Mouse (Mus musculus) liver, adult 2 months (tissue): Measurements from ENCODE around the gene Zfp869. TPM values are rescaled to one million over a fixed set of nuclear protein-coding genes. Genes with fewer than 3 reads are reported as not detected.
"Not testable (repeated sequence)": the region's sequence is repeated elsewhere in the genome, so short reads cannot be mapped to it uniquely, and the experiment has no call there.

Experiments used
- DNase-seq: peaks from one replicate; pipeline ENCODE4 v3.0.0-alpha.2; 2011; ENCODE audit warnings: low read depth, low spot score; ENCODE audit errors: extremely low read depth
- H3K27ac ChIP-seq: fragments of 200-500 bp; replicated peaks from 2 replicates; pipeline ENCODE4 v1.5.1; 2012; ENCODE audit warnings: low read depth, mild to moderate bottlenecking, control low read depth, inconsistent platforms, low read length; ENCODE audit not compliant: insufficient read depth
- H3K27me3 ChIP-seq: fragments of 200-500 bp; 2 replicates; pipeline ENCODE4 v1.6.1; 2012; ENCODE audit warnings: mild to moderate bottlenecking, moderate library complexity, low read length, inconsistent platforms; ENCODE audit not compliant: control insufficient read depth, insufficient read depth
- H3K36me3 ChIP-seq: fragments of 200-500 bp; 2 replicates; pipeline ENCODE4 v1.6.1; 2012; ENCODE audit warnings: low read length, inconsistent platforms; ENCODE audit not compliant: control insufficient read depth, insufficient read depth
- H3K4me1 ChIP-seq: fragments of 200-500 bp; 2 replicates; pipeline ENCODE4 v1.6.1; 2011; ENCODE audit warnings: low read length; ENCODE audit not compliant: control insufficient read depth, insufficient read depth
- H3K4me3 ChIP-seq: fragments of 200-500 bp; 2 replicates; pipeline ENCODE4 v1.5.1; 2011; ENCODE audit warnings: low read depth, mild to moderate bottlenecking, control low read depth, low read length, moderate library complexity; ENCODE audit not compliant: insufficient read depth
- H3K79me2 ChIP-seq: fragments of 200-500 bp; 2 replicates; pipeline ENCODE4 v1.6.1; 2012; ENCODE audit warnings: inconsistent platforms, mild to moderate bottlenecking, low read length, moderate library complexity; ENCODE audit not compliant: control insufficient read depth, insufficient read depth
- H3K9ac ChIP-seq: fragments of 200-500 bp; 2 replicates; pipeline ENCODE4 v1.6.1; 2012; ENCODE audit warnings: low read depth, mild to moderate bottlenecking, control low read depth, inconsistent platforms, low read length
- CTCF ChIP-seq: fragments of 200-500 bp; IDR thresholded peaks from 2 replicates; pipeline ENCODE4 v1.5.1; 2011; ENCODE audit warnings: low read depth, low read length, control low read depth
- POLR2A ChIP-seq: fragments of 200-500 bp; IDR thresholded peaks from 2 replicates; pipeline ENCODE4 v1.6.1; 2011; ENCODE audit warnings: low read length, control low read depth; ENCODE audit not compliant: insufficient read depth; ENCODE audit errors: extremely low read depth
- WGBS: fragments of 180-500 bp; shearing (Covaris S2); methylation state at CpG from one replicate; pipeline ENCODE4 v1.1.7; 2018; 5-methylcytosine and 5-hydroxymethylcytosine counted together
- polyA plus RNA-seq: library from polyadenylated mRNA; depleted of rRNA; stranded (reverse); fragments of >200 nt; gene quantifications from 2 replicates; pipeline ENCODE4 v1.2.3, GENCODE M21; 2012
- total RNA-seq: library from RNA; depleted of rRNA; stranded (reverse); fragments of >200 nt; gene quantifications from 2 replicates; pipeline ENCODE4 v1.2.3, GENCODE M21; 2014

Zfp869 gene
- total and polyA plus RNA-seq, 2 experiments, result 1.8 to 17.4 TPM

DNA sequence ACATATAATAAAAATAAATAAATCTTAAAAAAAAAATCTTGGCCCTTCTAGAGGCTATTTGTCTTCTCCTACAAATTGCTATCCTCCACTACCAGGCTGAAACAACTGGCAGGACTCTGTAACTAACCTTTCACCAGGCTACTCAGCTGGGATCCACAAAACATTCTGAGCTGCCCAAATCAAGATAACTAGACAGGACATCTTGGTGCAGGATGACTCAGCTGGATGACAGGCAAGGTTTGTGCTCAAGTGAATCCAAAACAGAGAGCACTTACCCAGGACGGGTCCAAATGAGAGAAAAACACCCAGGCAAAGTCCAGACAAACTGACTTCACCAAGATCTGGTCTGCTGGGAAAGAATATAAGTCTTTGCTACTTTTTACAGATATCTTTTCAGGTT, 25.0 kb upstream of the Zfp869 start:
- TF ChIP-seq POLR2A (no peak), CTCF (no peak)
- Histone ChIP-seq H3K79me2 (no peaks in the 10 kb centered on the region), H3K4me3 (no peak overlapping the region), H3K27ac (no peak overlapping the region), H3K27me3 (no peaks in the 10 kb centered on the region), H3K36me3 (no peaks in the 10 kb centered on the region), H3K9ac (no peak overlapping the region), H3K4me1 (no peaks in the 10 kb centered on the region)
- WGBS, result 66% methylated on average over 1 of the region's 1 CpGs
- no peak for DNase-seq

- Histone ChIP-seq H3K27ac (no peak overlapping the region), H3K27me3 (no peaks in the 10 kb centered on the region)
- WGBS, result 27% methylated on average over 5 of the region's 5 CpGs
Observed at GRCm38 (mm10) chr8:69717232-69717580, 6.7 kb upstream of the Zfp869 start.

DNA sequence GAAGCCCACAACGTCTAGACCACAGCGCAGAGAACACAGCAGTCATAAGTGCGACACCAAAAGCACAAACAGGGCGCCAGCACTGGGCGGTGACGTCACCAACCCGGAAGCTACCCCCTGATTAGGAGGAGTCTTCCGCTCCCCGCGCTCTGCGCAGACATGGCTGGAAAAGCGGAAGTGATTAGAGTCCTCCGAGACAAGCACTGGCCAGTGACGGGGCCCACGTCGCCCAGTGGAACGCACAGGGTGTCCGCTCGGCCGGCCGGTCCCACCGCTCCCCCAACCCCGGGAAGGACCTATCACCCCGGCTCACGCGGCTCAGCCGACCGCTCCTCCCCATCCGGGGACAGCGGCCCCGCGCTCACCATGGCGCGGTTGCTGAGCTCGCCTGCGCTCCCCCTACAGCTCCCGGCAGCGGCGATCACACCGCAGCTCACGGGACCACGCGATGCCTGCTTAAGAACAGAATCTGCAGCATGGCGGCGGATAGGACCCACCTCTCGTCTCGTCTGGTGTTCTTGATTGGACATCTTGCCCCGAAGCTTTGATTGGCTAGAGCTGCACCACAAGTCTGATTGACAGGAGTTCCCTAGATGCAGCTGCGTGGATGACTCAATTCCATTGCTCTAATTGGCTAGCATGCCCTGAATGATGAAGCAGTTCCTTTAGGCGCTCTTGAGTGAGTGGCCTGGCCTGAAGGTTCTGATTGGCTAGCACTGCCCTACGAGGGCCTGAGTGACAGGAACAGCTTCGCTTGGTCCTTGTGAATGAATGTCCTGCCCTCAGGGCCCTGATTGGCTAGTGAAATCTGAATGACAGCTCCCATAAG, 6.1 kb upstream of the Zfp869 start:
- Histone ChIP-seq H3K4me1 (peaks cover 5% of the 10 kb centered on the region), H3K4me3 (peak overlapping the region; percentile 79), H3K79me2 (peaks cover 14% of the 10 kb centered on the region; the same call in 1 of the 2 replicates), H3K36me3 (peaks cover 10% of the 10 kb centered on the region; the same call in 1 of the 2 replicates), H3K9ac (peak overlapping the region; percentile 93), H3K27me3 (no peaks in the 10 kb centered on the region), H3K27ac (peak overlapping the region; percentile 93)
- peak; percentile 100 for DNase-seq
- WGBS, result under 1% methylated on average over 52 of the region's 52 CpGs
- TF ChIP-seq CTCF (no peak), POLR2A (peak; percentile 84)

More at GRCm38 (mm10) chr8:69717232-69717580, 6.7 kb upstream of the Zfp869 start:
- Histone ChIP-seq H3K9ac (no peak overlapping the region), H3K4me1 (peaks cover 5% of the 10 kb centered on the region), H3K4me3 (peak overlapping the region; percentile 36), H3K36me3 (peaks cover 5% of the 10 kb centered on the region; the same call in 1 of the 2 replicates), H3K79me2 (peaks cover 14% of the 10 kb centered on the region; the same call in 1 of the 2 replicates)
- no peak for TF ChIP-seq POLR2A
- TF ChIP-seq CTCF, result no peak
- no peak for DNase-seq

DNA sequence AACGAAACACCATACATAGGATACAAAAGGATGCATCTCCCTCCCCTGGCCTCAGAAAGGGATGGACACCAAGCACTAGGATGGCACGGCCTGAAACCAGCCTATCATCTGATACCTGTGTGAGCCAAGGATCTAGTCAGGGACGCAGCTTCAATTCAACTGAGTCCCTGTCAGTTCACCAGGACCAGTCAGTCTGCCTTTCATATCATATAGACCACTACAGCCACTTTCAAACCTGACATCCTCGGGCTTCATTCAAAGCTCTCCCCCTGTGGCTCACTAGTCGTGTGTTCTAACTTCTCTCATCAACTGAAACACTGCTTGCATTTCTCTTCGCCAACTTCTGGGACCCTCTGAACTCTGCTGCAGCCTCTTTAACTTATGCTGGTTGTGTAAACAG, 4.8 kb upstream of the Zfp869 start:
- Histone ChIP-seq H3K4me3 (no peak overlapping the region), H3K27me3 (no peaks in the 10 kb centered on the region), H3K4me1 (peaks cover 5% of the 10 kb centered on the region), H3K36me3 (peaks cover 20% of the 10 kb centered on the region), H3K27ac (no peak overlapping the region), H3K79me2 (peaks cover 14% of the 10 kb centered on the region; the same call in 1 of the 2 replicates), H3K9ac (0 out of 2 replicates have a peak overlapping the region, but pooled peaks have one; percentile 2)
- 68% methylated on average over 6 of the region's 6 CpGs for WGBS
- no peak for TF ChIP-seq CTCF
- TF ChIP-seq POLR2A, result no peak
- DNase-seq, result no peak

DNA sequence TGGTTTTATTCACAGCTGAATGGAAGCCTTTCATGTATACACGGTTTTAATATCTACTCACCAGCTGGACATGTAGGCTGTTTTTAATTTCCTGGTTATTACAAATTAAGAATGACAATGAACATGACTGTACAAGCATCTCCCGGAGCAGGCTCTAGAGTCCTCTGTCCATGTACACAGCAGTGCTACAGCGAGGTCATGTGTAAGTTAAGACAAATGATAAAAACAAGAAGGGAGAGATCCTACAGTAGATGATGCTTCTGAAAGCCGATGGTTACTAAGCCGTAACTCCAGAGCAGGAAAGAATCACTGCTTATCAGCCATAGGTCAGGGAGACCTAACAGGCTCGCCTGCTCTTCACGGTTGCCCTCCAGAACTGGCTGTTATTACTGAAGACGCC, 3.0 kb upstream of the Zfp869 start:
- Histone ChIP-seq H3K9ac (no peak overlapping the region), H3K36me3 (peaks cover 38% of the 10 kb centered on the region), H3K4me3 (no peak overlapping the region), H3K27me3 (no peaks in the 10 kb centered on the region), H3K27ac (no peak overlapping the region), H3K4me1 (peaks cover 5% of the 10 kb centered on the region), H3K79me2 (peaks cover 14% of the 10 kb centered on the region; the same call in 1 of the 2 replicates)
- WGBS, result 87% methylated on average over 8 of the region's 8 CpGs
- TF ChIP-seq POLR2A, result no peak
- TF ChIP-seq CTCF, result no peak
- no peak for DNase-seq

DNA sequence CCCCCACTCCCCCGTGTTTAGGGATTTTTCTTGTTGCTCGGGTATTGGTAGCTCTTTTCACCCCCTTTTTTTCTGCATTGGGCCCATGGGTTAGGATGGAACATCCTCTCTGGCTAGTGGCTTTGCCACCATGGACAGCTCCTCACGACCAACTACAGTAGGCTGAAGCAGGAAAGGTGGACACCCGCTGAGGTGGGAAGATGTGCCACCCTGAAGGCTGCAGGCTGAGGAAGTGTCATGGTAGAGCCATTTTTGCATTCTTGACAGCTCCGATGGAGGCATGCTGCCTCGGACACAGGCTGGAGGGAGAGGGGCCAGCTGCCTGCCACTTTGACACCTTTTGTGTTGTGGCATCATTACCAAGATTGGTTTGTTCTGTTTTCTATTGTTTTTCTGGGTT, 8.7 kb downstream of the Zfp869 start:
- Histone ChIP-seq H3K9ac (no peak overlapping the region), H3K36me3 (peaks cover 23% of the 10 kb centered on the region), H3K4me1 (no peaks in the 10 kb centered on the region), H3K27ac (no peak overlapping the region), H3K4me3 (no peak overlapping the region), H3K27me3 (no peaks in the 10 kb centered on the region), H3K79me2 (no peaks in the 10 kb centered on the region)
- 85% methylated on average over 6 of the region's 6 CpGs for WGBS
- no peak for DNase-seq
- no peak for TF ChIP-seq CTCF

DNA sequence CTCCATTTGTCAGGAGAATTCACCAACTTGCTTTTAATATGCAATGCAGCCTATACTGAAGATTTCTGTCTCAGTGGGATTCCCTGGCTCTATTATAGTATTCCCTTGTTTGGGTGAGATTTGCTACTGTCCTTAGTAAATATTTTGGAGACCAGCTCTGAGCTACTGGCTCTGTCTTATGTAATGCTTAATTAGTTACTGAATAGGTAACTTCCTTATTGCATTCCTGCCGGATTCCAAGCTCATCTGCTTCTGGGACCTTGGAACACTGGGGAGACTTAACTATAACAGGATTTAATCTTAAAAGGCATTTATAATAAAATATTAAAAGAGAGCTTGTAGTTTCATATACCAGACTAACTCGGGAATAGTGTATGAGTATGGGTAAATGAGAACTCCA, 45.5 kb downstream of the Zfp869 start:
- H3K9ac ChIP-seq, H3K4me1 ChIP-seq, H3K4me3 ChIP-seq, H3K27ac ChIP-seq, H3K27me3 ChIP-seq, H3K79me2 ChIP-seq, DNase-seq: not testable (repeated sequence)
- H3K36me3 ChIP-seq, result peaks cover 23% of the 10 kb centered on the region
- 71% methylated on average over 2 of the region's 2 CpGs for WGBS
